Mouse (Mus musculus) cortical plate, adult 2 months (tissue): Measurements from ENCODE around the gene Hist1h2bp.
"Not testable (repeated sequence)": the region's sequence is repeated elsewhere in the genome, so short reads cannot be mapped to it uniquely, and the experiment has no call there.

ENCODE experiments used
- CTCF ChIP-seq: fragments of 200-500 bp; IDR thresholded peaks from 2 replicates; pipeline ENCODE4 v1.5.1; 2011; ENCODE audit warnings: mild to moderate bottlenecking, control low read depth, low read length; ENCODE audit not compliant: insufficient read depth; ENCODE audit errors: extremely low read depth
- POLR2A ChIP-seq: fragments of 200-500 bp; IDR thresholded peaks from 2 replicates; pipeline ENCODE4 v1.6.1; 2011; ENCODE audit warnings: mild to moderate bottlenecking, low read length, control low read depth; ENCODE audit not compliant: insufficient read depth; ENCODE audit errors: extremely low read depth

- not testable (repeated sequence) for TF ChIP-seq POLR2A, CTCF
Observed at GRCm38 (mm10) chr13:21833461-21833860, 46.2 kb downstream of the Hist1h2bp start, which contains the start of the genes Hist1h2ap and Hist1h2br.
